Mouse (Mus musculus): ENCODE results near the gene Tigit. TPM values are rescaled to one million over a fixed set of nuclear protein-coding genes. Genes with fewer than 3 reads are reported as not detected.

Tigit gene
- not detected in 2 replicates for polyA plus RNA-seq (2012)

DNA sequence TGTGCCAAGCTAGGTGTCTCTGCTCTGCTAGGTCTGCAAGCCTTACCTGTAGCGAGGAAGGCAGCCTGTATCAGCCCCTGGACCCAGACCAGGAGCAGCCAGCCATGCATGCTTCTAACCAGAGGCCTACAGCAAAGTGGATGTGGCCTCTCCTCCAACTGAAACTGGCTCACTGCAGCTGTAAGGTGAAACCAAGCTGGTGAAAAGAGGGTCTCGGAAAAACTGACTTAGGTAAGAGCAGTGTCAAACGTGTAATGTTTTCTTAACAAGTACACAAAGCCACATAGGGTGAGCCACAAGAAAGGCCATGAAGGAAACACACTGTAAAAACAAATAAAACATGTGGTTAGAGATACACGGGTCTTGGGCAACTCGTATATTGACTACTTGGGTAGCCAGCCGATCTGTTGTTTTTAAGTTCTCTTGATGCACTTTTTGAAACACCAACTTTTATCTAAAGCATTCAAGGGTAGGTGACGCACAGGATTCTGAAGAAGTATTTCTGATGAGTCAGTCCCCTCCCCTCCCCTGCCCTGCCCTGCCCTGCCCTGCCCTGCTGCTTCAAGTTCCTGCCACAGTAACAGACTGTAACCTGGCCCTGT, at the start of gene Tigit:
Gene Tigit, minus strand, starts transcription at position 169 of the 602 bp plus-strand sequence.
- no peaks in the 10 kb centered on the region for H3K9me3 ChIP-seq (ENCODE audit: control insufficient read depth, low read length)
- no peak within 1 kb of the TSS for H3K4me3 ChIP-seq (replicated peaks)
- H3K27me3 ChIP-seq (ENCODE audit: control insufficient read depth): no peaks in the 10 kb centered on the region
- H3K36me3 ChIP-seq (ENCODE audit: control insufficient read depth): no peaks in the 10 kb centered on the region
- no peaks in the 10 kb centered on the region for H3K4me1 ChIP-seq (ENCODE audit: control insufficient read depth)
- no peak for TF ChIP-seq TAL1 (IDR thresholded peaks at IDR 0.05; ENCODE audit: low read length)
- TF ChIP-seq GATA1 (IDR thresholded peaks at IDR 0.05; ENCODE audit: low read length): no peak

DNA sequence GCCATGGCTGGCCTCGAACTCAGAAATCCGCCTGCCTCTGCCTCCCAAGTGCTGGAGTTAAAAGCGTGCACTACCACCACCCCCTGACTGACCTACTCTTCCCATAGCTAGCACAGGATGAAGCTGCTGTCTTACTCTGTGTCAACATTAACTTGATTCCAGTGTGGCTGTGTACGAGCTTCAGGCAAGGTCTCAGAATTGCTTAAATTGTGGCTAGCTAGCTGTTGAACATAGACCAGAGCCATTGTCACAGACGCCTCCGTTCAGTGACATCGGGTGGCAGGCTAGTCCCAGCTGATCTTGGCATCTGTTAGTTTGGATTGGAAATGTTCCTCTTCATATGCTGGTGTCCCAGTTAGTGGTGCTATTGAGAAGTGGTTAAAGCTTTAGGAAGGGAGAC, 47.4 kb upstream of the Tigit start:
- Histone ChIP-seq H3K36me3 (ENCODE audit: control insufficient read depth) (no peaks in the 10 kb centered on the region), H3K27me3 (ENCODE audit: control insufficient read depth) (no peaks in the 10 kb centered on the region), H3K4me3 (replicated peaks) (no peak overlapping the region), H3K9me3 (ENCODE audit: control insufficient read depth, low read length) (no peaks in the 10 kb centered on the region), H3K4me1 (ENCODE audit: control insufficient read depth) (no peaks in the 10 kb centered on the region)
- no peak for TF ChIP-seq GATA1 (IDR thresholded peaks at IDR 0.05; ENCODE audit: low read length)
- no peak for TF ChIP-seq TAL1 (IDR thresholded peaks at IDR 0.05; ENCODE audit: low read length)

DNA sequence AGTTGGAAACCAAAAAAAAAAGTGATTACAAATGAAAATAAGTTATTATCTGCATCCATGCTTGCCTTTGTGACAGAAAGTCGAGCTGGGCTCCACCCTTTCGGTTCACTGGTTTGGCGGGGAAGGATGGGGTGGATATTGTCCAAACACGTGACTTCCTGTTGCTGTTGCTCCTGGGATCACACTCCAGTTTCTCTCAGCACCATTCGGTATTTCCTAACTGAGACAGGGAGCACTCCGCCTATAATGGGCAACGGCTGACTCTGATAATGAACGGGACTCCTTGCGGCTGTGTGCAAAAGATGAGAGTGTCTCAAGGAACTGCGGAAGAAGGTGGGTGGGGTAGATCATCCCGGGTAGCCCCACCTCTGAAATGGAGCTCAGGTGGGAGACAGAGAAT, 46.7 kb upstream of the Tigit start:
- H3K4me3 ChIP-seq (replicated peaks): no peak overlapping the region
- H3K27me3 ChIP-seq (ENCODE audit: control insufficient read depth): no peaks in the 10 kb centered on the region
- TF ChIP-seq TAL1 (IDR thresholded peaks at IDR 0.05; ENCODE audit: low read length) (no peak), GATA1 (IDR thresholded peaks at IDR 0.05; ENCODE audit: low read length) (no peak)
- H3K9me3 ChIP-seq (ENCODE audit: control insufficient read depth, low read length): no peaks in the 10 kb centered on the region
- H3K36me3 ChIP-seq (ENCODE audit: control insufficient read depth): no peaks in the 10 kb centered on the region
- no peaks in the 10 kb centered on the region for H3K4me1 ChIP-seq (ENCODE audit: control insufficient read depth)

DNA sequence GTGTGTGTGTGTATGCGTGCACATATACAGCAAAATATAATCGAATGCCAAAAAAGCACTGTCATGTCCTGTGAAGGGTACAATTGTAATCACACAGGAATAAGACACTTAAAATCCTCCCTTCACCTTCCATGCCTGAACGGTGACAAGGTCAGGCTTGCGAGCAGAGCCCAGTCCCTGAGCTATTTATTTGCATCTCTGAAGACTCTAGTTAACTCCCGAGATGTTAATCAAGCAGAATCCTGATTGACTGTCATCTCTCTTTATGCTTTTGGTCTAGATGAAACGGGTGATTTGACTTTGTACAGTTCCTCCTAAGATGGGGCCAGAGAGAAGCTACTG, 46.2 kb upstream of the Tigit start:
- no peaks in the 10 kb centered on the region for H3K27me3 ChIP-seq (ENCODE audit: control insufficient read depth)
- no peak overlapping the region for H3K4me3 ChIP-seq (replicated peaks)
- no peaks in the 10 kb centered on the region for H3K36me3 ChIP-seq (ENCODE audit: control insufficient read depth)
- H3K9me3 ChIP-seq (ENCODE audit: control insufficient read depth, low read length): no peaks in the 10 kb centered on the region
- H3K4me1 ChIP-seq (ENCODE audit: control insufficient read depth): no peaks in the 10 kb centered on the region
- no peak for TF ChIP-seq GATA1 (IDR thresholded peaks at IDR 0.05; ENCODE audit: low read length)
- no peak for TF ChIP-seq TAL1 (IDR thresholded peaks at IDR 0.05; ENCODE audit: low read length)

DNA sequence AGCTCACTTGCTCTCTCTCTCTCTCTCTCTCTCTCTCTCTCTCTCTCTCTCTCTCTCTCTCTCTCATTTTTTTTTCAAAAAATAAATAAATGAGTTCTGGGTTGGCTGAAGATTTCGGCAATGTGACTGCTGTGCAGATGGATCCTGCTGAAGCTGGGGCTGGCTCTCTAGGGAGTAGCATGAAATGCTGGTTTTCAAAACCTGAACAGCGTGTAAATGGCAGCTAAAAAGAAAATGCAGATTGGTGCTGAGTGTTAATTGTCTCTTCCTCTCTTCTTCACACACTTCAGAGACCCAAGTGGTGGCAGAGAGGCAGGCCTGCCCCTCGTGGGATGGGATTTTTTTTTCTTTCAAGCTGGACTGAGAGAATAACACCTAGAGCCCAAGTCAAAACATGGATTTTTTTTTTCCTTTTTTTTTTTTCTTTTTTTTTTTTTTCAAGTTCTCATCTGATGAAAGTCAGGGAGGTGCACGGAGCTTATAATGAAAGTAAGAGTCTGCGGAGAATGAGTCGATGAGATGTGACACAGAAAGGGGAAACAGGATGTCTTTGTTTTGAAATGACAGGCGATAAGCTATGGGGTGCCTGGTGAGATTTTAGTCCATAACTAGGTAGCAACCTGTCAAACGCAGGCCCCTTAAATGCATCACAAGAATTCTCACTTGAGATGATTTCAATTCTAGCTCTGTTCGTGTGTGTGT, 45.6 kb upstream of the Tigit start:
- no peak for TF ChIP-seq GATA1 (IDR thresholded peaks at IDR 0.05; ENCODE audit: low read length)
- Histone ChIP-seq H3K4me1 (ENCODE audit: control insufficient read depth) (no peaks in the 10 kb centered on the region), H3K36me3 (ENCODE audit: control insufficient read depth) (no peaks in the 10 kb centered on the region), H3K4me3 (replicated peaks) (no peak overlapping the region), H3K27me3 (ENCODE audit: control insufficient read depth) (no peaks in the 10 kb centered on the region), H3K9me3 (ENCODE audit: control insufficient read depth, low read length) (no peaks in the 10 kb centered on the region)

DNA sequence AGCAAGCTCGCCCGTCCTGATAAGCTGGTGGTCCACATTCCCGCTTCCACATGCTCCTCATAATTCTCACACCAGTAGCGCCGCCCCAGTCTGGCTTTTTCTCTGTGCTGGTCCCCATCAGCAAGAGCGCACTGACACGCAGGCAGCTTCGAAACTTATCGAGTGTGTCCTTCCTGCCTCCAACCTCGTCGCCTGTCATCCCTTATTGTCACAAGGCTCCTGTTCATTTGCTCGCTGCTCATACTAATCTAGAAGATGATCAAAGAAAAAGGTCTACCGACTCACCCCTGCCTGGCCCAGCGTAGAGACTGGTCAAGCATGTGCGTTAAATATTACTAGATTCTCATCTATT, 45.1 kb upstream of the Tigit start:
- TF ChIP-seq TAL1 (IDR thresholded peaks at IDR 0.05; ENCODE audit: low read length) (no peak), GATA1 (IDR thresholded peaks at IDR 0.05; ENCODE audit: low read length) (no peak)
- Histone ChIP-seq H3K36me3 (ENCODE audit: control insufficient read depth) (no peaks in the 10 kb centered on the region), H3K9me3 (ENCODE audit: control insufficient read depth, low read length) (no peaks in the 10 kb centered on the region), H3K4me1 (ENCODE audit: control insufficient read depth) (no peaks in the 10 kb centered on the region), H3K4me3 (replicated peaks) (no peak overlapping the region), H3K27me3 (ENCODE audit: control insufficient read depth) (no peaks in the 10 kb centered on the region)

DNA sequence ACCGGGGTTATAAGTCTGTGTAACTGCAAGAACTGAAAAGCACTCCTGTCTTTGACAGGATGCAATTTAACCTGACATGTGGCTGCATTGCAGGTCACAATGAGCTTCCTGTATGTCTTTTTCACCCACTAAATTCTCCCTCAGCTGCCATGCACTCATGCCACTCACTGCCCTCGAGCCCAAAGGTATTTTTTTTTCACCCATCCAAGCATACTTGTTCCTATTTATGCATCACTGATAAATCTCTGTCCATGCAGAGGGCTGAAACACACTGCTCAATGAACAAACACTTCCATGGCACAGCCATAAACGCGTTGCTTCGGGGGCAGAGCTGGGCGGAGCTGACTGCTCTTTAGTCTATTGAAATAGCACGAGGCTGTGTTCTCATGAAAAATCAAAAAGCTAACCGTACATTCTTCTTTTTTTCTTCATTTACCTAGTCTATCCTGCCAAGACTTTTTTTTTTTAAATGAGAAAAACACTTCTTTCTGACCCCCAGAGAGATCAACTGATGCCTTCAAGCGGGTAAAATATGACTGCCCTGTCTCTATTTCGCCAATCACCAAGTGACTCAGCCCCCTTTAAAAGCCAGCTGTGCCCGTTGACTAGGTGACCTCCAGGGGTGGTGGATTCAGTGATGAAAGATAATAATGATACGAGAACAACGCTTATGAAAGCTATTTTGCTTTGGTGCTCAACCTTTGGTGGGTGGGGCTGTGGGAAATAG, 44.6 kb upstream of the Tigit start:
- Histone ChIP-seq H3K4me1 (ENCODE audit: control insufficient read depth) (no peaks in the 10 kb centered on the region), H3K4me3 (replicated peaks) (no peak overlapping the region), H3K36me3 (ENCODE audit: control insufficient read depth) (no peaks in the 10 kb centered on the region), H3K9me3 (ENCODE audit: control insufficient read depth, low read length) (no peaks in the 10 kb centered on the region), H3K27me3 (ENCODE audit: control insufficient read depth) (no peaks in the 10 kb centered on the region)
- TF ChIP-seq GATA1 (IDR thresholded peaks at IDR 0.05; ENCODE audit: low read length) (no peak), TAL1 (IDR thresholded peaks at IDR 0.05; ENCODE audit: low read length) (no peak)

DNA sequence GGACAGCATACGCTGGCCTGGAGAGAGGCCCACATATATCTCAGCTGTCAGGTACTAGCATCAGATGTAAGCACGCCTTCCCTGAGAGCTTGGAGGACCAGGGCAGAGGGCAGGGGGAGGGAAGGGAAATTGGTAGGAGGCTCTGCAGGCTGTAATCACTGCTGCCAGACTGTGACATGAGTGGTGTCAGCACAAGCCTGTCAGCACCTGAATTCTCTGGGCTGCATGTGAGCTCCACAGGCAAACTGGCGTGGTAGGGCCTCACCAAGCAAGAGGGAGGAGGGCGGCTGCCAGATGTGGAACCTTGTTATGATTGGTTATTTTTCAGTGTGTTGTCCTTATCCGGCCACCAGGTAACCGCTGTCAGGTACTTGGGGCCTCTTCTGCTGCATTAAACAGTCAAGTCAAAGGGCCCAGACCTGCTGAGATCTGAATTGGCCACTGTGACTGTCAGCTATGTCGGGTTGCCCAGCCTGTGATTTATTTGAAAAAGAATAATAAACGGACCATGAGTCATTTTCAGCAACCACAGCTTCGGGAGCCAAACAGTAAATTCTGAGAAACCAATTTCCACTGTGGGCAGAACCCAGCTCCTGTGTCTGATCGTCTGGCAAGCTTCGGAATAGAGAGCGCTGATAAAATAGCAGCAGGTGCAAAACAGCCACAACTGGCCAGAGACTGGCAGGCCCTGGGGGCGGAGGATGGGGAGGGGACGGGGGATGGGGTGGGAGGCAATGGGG, 38.0 kb upstream of the Tigit start:
- no peaks in the 10 kb centered on the region for H3K36me3 ChIP-seq (ENCODE audit: control insufficient read depth)
- no peaks in the 10 kb centered on the region for H3K4me1 ChIP-seq (ENCODE audit: control insufficient read depth)
- no peaks in the 10 kb centered on the region for H3K9me3 ChIP-seq (ENCODE audit: control insufficient read depth, low read length)
- TF ChIP-seq TAL1 (IDR thresholded peaks at IDR 0.05; ENCODE audit: low read length): no peak
- no peak for TF ChIP-seq GATA1 (IDR thresholded peaks at IDR 0.05; ENCODE audit: low read length)
- no peaks in the 10 kb centered on the region for H3K27me3 ChIP-seq (ENCODE audit: control insufficient read depth)
- H3K4me3 ChIP-seq (replicated peaks): no peak overlapping the region

DNA sequence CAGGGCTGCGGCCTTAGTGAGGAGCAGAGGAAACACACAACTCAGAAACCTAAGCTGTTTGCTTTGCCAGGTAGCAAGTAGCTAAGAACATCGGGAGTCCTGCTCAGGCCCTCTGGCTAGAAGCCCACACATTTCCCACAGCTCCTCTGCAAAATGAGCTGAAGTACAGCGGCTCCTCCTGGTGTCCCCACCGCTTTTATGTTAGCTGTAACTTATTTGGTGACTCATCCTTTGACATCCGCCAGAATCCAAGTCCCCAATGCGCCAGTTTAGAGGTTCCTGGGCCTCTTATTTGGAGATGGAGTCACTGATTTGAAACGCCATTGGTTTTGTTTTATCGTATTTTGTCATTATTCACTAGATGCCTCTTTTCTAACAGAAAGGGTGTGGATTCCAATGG, 36.6 kb upstream of the Tigit start:
- Histone ChIP-seq H3K36me3 (ENCODE audit: control insufficient read depth) (no peaks in the 10 kb centered on the region), H3K4me1 (ENCODE audit: control insufficient read depth) (no peaks in the 10 kb centered on the region), H3K27me3 (ENCODE audit: control insufficient read depth) (no peaks in the 10 kb centered on the region), H3K9me3 (ENCODE audit: control insufficient read depth, low read length) (no peaks in the 10 kb centered on the region), H3K4me3 (replicated peaks) (no peak overlapping the region)
- TF ChIP-seq TAL1 (IDR thresholded peaks at IDR 0.05; ENCODE audit: low read length) (no peak), GATA1 (IDR thresholded peaks at IDR 0.05; ENCODE audit: low read length) (no peak)
